Mouse (Mus musculus): ENCODE measurements around the gene Gabrb1.

- no peak for TF ChIP-seq CTCF (IDR thresholded peaks at IDR 0.05; ENCODE audit: control insufficient read depth, insufficient read depth, insufficient read length)
- no peak for TF ChIP-seq MYOD1 (IDR thresholded peaks at IDR 0.05; ENCODE audit: control insufficient read depth, insufficient read length, low read depth)
Measured at GRCm38 (mm10) chr5:71639804-71640203, 18.1 kb upstream of the Gabrb1 start.

All from C2C12 (cell line).